ENCODE assay signal across 16 mouse cellular contexts in genomic region chr5:119710756-119711155, GRCm38 (mm10). TPM values are rescaled to one million over a fixed set of nuclear protein-coding genes. Genes with fewer than 3 reads are reported as not detected.
DNase-seq lines count a peak whose midpoint lies in the region; ATAC-seq and TF ChIP-seq lines count a peak whose summit lies in the region.
"Had no signal": no experiment of that assay in that cellular context is flagged by ENCODE, and none has a peak within 500 bp of the region (broad histone marks: within the 10 kb centered on the region; RNA-seq: fewer than 3 reads in every experiment).

No protein-coding gene starts in this region.

- intact Hi-C loops in left cerebral cortex, postnatal 36 days (cut with DNase I) = no loop called here

- H3K9ac ChIP-seq in hindbrain, embryonic 12.5 days = no peak overlapping the region
- H3K9ac ChIP-seq in lung, postnatal 0 days (replicated peaks; ENCODE audit: low read depth) = no peak overlapping the region
- H3K9ac ChIP-seq: liver, embryonic 13.5 days; midbrain, embryonic 15.5 days had no signal

- H3K9me3 ChIP-seq in hindbrain, embryonic 10.5 days = peaks cover 8% of the 10 kb centered on the region; the same call in 1 of the 2 replicates
- peaks cover 7% of the 10 kb centered on the region; the same call in 1 of the 2 replicates for H3K9me3 ChIP-seq in hindbrain, embryonic 12.5 days (replicated peaks)
- H3K9me3 ChIP-seq in lung, postnatal 0 days (ENCODE audit: low read length) = no peaks in the 10 kb centered on the region
- H3K9me3 ChIP-seq: liver, embryonic 13.5 days; midbrain, embryonic 15.5 days had no signal

- ATAC-seq in hindbrain, embryonic 12.5 days (ENCODE audit: low FRiP score) = no peak
- ATAC-seq in lung, postnatal 0 days = no peak
- ATAC-seq: forebrain, embryonic 16.5 days; midbrain, embryonic 15.5 days had no signal

- H3K27ac ChIP-seq in hindbrain, embryonic 10.5 days = no peak overlapping the region
- no peak overlapping the region for H3K27ac ChIP-seq in hindbrain, embryonic 12.5 days
- no peak overlapping the region for H3K27ac ChIP-seq in lung, postnatal 0 days (ENCODE audit: low read length)
- H3K27ac ChIP-seq: liver, embryonic 13.5 days; macrophage; midbrain, embryonic 15.5 days had no signal

- H3K4me2 ChIP-seq in hindbrain, embryonic 12.5 days (replicated peaks) = no peak overlapping the region
- no peak overlapping the region for H3K4me2 ChIP-seq in lung, postnatal 0 days (replicated peaks; ENCODE audit: low read depth, low read length)
- H3K4me2 ChIP-seq: heart, embryonic 11.5 days; liver, embryonic 13.5 days; midbrain, embryonic 15.5 days had no signal

- peaks cover 14% of the 10 kb centered on the region; the same call in 1 of the 2 replicates for H3K4me1 ChIP-seq in hindbrain, embryonic 10.5 days (replicated peaks)
- H3K4me1 ChIP-seq in hindbrain, embryonic 12.5 days = peaks cover 6% of the 10 kb centered on the region; the same call in 1 of the 2 replicates
- H3K4me1 ChIP-seq in lung, postnatal 0 days (ENCODE audit: insufficient read depth, low read depth, low read length) = no peaks in the 10 kb centered on the region
- no peaks in the 10 kb centered on the region for H3K4me1 ChIP-seq in lung, adult 2 months (ENCODE audit: control insufficient read depth, insufficient read depth, low read length)
- H3K4me1 ChIP-seq: liver, embryonic 13.5 days had no signal

- TF ChIP-seq POLR2A in lung, adult 2 months (IDR thresholded peaks at IDR 0.05; ENCODE audit: borderline replicate concordance, extremely low read depth, low read depth, low read length) = no peak
- no peak for TF ChIP-seq POLR2A in brain, embryonic 14.5 days (IDR thresholded peaks at IDR 0.05; ENCODE audit: borderline replicate concordance, extremely low read depth, insufficient read depth, insufficient read length, poor library complexity, severe bottlenecking)

- peaks cover 93% of the 10 kb centered on the region for H3K27me3 ChIP-seq in hindbrain, embryonic 10.5 days (ENCODE audit: insufficient read depth, poor library complexity, severe bottlenecking)
- peaks cover 78% of the 10 kb centered on the region for H3K27me3 ChIP-seq in hindbrain, embryonic 12.5 days
- 0 out of 2 replicates have a peak, but pooled peaks cover 5% of the 10 kb centered on the region for H3K27me3 ChIP-seq in lung, postnatal 0 days (replicated peaks; ENCODE audit: insufficient read depth, low read length)

- H3K4me3 ChIP-seq in hindbrain, embryonic 10.5 days = no peak overlapping the region
- no peak overlapping the region for H3K4me3 ChIP-seq in hindbrain, embryonic 12.5 days
- H3K4me3 ChIP-seq in lung, postnatal 0 days (ENCODE audit: low read depth, low read length) = no peak overlapping the region
- no peak overlapping the region for H3K4me3 ChIP-seq in lung, adult 2 months (replicated peaks; ENCODE audit: extremely low read depth, low read depth, low read length)
- H3K4me3 ChIP-seq: liver, embryonic 13.5 days; midbrain, embryonic 15.5 days had no signal

- no peaks in the 10 kb centered on the region for H3K36me3 ChIP-seq in hindbrain, embryonic 10.5 days
- H3K36me3 ChIP-seq in hindbrain, embryonic 12.5 days = no peaks in the 10 kb centered on the region
- no peaks in the 10 kb centered on the region for H3K36me3 ChIP-seq in lung, postnatal 0 days (ENCODE audit: insufficient read depth, low read length)
- H3K36me3 ChIP-seq: liver, embryonic 13.5 days; midbrain, embryonic 15.5 days had no signal

- 13% methylated on average over 7 of the region's 7 CpGs for WGBS in hindbrain, embryonic 10.5 days
- 8% methylated on average over 7 of the region's 7 CpGs for WGBS in hindbrain, embryonic 12.5 days
- WGBS in lung, postnatal 0 days = 57% methylated on average over 7 of the region's 7 CpGs
- WGBS in lung, adult 2 months = 63% methylated on average over 7 of the region's 7 CpGs

- TF ChIP-seq EP300 in lung, postnatal 0 days (IDR thresholded peaks at IDR 0.05) = no peak

- TF ChIP-seq CTCF in lung, postnatal 0 days (IDR thresholded peaks at IDR 0.05) = peak; percentile 33
- no peak for TF ChIP-seq CTCF in lung, adult 2 months (IDR thresholded peaks at IDR 0.05; ENCODE audit: insufficient read depth, low read length)
- TF ChIP-seq CTCF in brain, embryonic 14.5 days (IDR thresholded peaks at IDR 0.05; ENCODE audit: borderline replicate concordance, extremely low read depth, insufficient read depth, insufficient read length) = peak; percentile 12; the same call in 1 of the 2 replicates

- peak; percentile 37 for DNase-seq in hindbrain, embryonic 10.5 days (ENCODE audit: low spot score)
- no peak for DNase-seq in lung, postnatal 0 days (ENCODE audit: low spot score)
- DNase-seq in lung, adult 2 months = no peak
- DNase-seq in brain, embryonic 14.5 days (ENCODE audit: low read depth) = no peak
- DNase-seq in retina, postnatal 1 day = peak; percentile 50
- DNase-seq in left cerebral cortex, postnatal 36 days (ENCODE audit: low spot score in 2 of 2) = no peak
- DNase-seq: cerebellum, adult 9-11 months; heart, postnatal 36 days; kidney, adult 18-20 months; liver, embryonic 13.5 days; right cerebral cortex, adult 18-20 months had no signal

RNA-seq across cellular contexts. Expression of gene Tbx3, which starts 40.3 kb away (rescaled TPM):
- polyA plus RNA-seq in hindbrain, embryonic 10.5 days (2016; fragmentation: Nextera tagmentation; extraction: Ambion mirVana) = 5.8 and 13.0 TPM in 2 replicates
- polyA plus RNA-seq in hindbrain, embryonic 12.5 days (2016; fragmentation: Nextera tagmentation; extraction: Ambion mirVana) = 8.9 and 10.3 TPM in 2 replicates
- polyA plus RNA-seq in lung, postnatal 0 days (2015; fragmentation: Nextera tagmentation; extraction: Ambion mirVana) = 44.7 and 54.8 TPM in 2 replicates
- 135 and 160 TPM in 2 replicates for polyA plus RNA-seq in lung, adult 2 months (2012; rRNA removed)
- 1.0 and 3.0 TPM in 2 replicates for polyA plus RNA-seq in brain, embryonic 14.5 days (2012; rRNA removed)
- total RNA-seq in left cerebral cortex, postnatal 36 days (2021) = 1 to 10 TPM; 4.3 to 4.9 TPM
- polyA plus RNA-seq: macrophage had no signal

Comparison
In these comparisons a context has a peak if more than half of its experiments do, and no peak if none do; other contexts are left out.
1. DNase-seq: peak in hindbrain, embryonic 10.5 days (single experiment) and retina, postnatal 1 day (single experiment); none in lung, postnatal 0 days (single experiment), lung, adult 2 months (single experiment), brain, embryonic 14.5 days (single experiment) and left cerebral cortex, postnatal 36 days (0 of 2).